Mouse (Mus musculus) stomach, postnatal 0 days (tissue): ENCODE measurements around the gene Galnt10. TPM values are rescaled to one million over a fixed set of nuclear protein-coding genes. Genes with fewer than 3 reads are reported as not detected.

Experiments
- ATAC-seq: fragments of 200-750 bp; cut with Nextera tagmentation; 2 replicates; pipeline ENCODE4 v1.8.0; 2017; ENCODE audit not compliant: low FRiP score, low TSS enrichment
- DNase-seq: peaks from one replicate; pipeline ENCODE4 v3.0.0-alpha.2; 2016; ENCODE audit warnings: low spot score
- H3K27ac ChIP-seq: fragments of 300-500 bp; sonication (generic); replicated peaks from 2 replicates; pipeline ENCODE4 v1.5.1; 2014; ENCODE audit warnings: mild to moderate bottlenecking, control low read depth
- H3K27me3 ChIP-seq: fragments of 300-500 bp; sonication (generic); 2 replicates; pipeline ENCODE4 v1.6.1; 2014; ENCODE audit warnings: low read length; ENCODE audit not compliant: control insufficient read depth, insufficient read depth
- H3K36me3 ChIP-seq: fragments of 300-500 bp; sonication (generic); 2 replicates; pipeline ENCODE4 v1.6.1; 2014; ENCODE audit warnings: low read length, mixed read lengths; ENCODE audit not compliant: control insufficient read depth, insufficient read depth
- H3K4me1 ChIP-seq: fragments of 300-500 bp; sonication (generic); replicated peaks from 2 replicates; pipeline ENCODE4 v1.6.1; 2014; ENCODE audit warnings: antibody characterized with exemption; ENCODE audit not compliant: control insufficient read depth, insufficient read depth
- H3K4me2 ChIP-seq: fragments of 300-500 bp; sonication (generic); replicated peaks from 2 replicates; pipeline ENCODE4 v1.6.1; 2014; ENCODE audit warnings: low read depth, mild to moderate bottlenecking, control low read depth, moderate library complexity
- H3K4me3 ChIP-seq: fragments of 300-500 bp; sonication (generic); 2 replicates; pipeline ENCODE4 v1.5.1; 2014; ENCODE audit warnings: low read depth, low read length, control low read depth
- H3K9ac ChIP-seq: fragments of 300-500 bp; sonication (generic); 2 replicates; pipeline ENCODE4 v1.6.1; 2014; ENCODE audit warnings: mild to moderate bottlenecking, low read length, control low read depth, mixed read lengths
- H3K9me3 ChIP-seq: fragments of 300-500 bp; sonication (generic); 2 replicates; pipeline ENCODE4 v1.6.1; 2016; ENCODE audit warnings: low read length; ENCODE audit not compliant: control insufficient read depth
- CTCF ChIP-seq: IDR thresholded peaks from 2 replicates; pipeline ENCODE4 v1.5.1; 2016; ENCODE audit warnings: antibody characterized with exemption, low read depth, mild to moderate bottlenecking, moderate library complexity
- EP300 ChIP-seq: optimal IDR thresholded peaks from 2 replicates; pipeline ENCODE3; 2016; ENCODE audit warnings: antibody characterized with exemption
- WGBS: fragments of 180-500 bp; shearing (Covaris S2); extraction: QIAGEN DNeasy Blood & Tissue Kit; methylation state at CpG from one replicate; pipeline ENCODE4 v1.1.7; 2014; 5-methylcytosine and 5-hydroxymethylcytosine counted together
- polyA plus RNA-seq: library from polyadenylated mRNA; unstranded; fragments of >200 nt; fragmentation: Nextera tagmentation; extraction: Ambion mirVana; gene quantifications from 2 replicates; pipeline ENCODE4 v1.2.1, GENCODE M21; 2015

Galnt10 gene
- polyA plus RNA-seq, 1 experiment from 2014 or later: 8.8 TPM

DNA sequence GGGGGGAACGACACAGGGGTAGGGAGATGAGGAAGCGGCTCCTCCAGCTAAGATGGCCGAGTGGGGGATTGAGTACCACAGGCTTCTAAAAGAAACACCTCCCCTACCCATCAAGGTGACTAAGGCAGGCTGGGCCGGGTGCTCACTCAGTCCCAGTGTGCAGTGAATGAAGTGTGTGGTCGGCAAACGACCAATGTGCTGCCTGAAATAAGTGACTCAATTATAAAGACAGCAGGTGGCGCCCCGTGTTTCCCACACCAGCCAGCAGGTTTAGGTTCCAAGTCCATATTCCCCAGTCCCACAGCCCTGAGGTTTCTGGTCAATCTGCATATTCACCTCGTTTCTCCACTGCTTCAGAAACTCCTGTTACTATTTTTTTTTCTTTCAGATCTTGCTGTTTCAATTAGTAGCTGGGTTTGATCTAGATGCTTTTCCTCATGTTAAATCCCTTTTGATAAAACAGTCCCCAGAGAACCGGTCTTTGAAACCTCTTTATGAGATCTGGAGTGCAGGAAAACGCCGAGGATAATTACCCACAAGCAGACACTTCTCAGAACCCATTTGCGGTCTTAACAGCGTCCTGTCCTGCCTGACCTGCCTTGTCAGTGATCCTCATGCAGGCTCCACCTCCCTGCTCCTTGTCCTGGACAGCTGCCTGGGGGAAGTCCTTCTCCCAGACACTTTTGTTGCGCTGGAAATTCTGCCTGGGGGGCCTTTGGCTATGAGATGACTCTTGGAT, 27.5 kb upstream of the Galnt10 start:
- DNase-seq (peak; percentile 67), ATAC-seq (0 out of 2 replicates have a peak, but pooled peaks have one; percentile 40)
- Histone ChIP-seq H3K4me2 (no peak overlapping the region), H3K27ac (no peak overlapping the region), H3K27me3 (no peaks in the 10 kb centered on the region), H3K9ac (no peak overlapping the region), H3K36me3 (no peaks in the 10 kb centered on the region), H3K9me3 (no peaks in the 10 kb centered on the region), H3K4me3 (no peak overlapping the region), H3K4me1 (no peaks in the 10 kb centered on the region)
- no peak for TF ChIP-seq EP300
- peak; percentile 75 for TF ChIP-seq CTCF
- 27% methylated on average over 15 of the region's 15 CpGs for WGBS

DNA sequence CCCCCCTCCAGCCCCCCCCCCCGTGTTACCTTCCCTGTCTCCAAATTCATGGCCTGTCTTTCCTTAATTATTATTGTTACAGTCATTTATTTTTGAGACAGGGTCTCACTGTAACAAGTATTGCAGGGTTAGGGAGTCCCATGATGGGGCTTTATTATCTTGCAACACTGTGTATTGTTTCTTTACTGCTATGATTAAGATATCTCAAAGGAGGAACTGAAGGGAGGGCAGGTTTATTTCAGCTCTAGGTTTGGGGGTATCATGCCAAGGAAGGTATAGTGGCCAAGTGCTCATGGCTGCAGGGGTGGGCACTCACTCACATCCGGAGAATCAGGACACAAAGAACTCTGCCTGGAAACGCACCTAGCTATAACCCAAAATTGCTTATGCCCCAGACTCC, 23.8 kb upstream of the Galnt10 start:
- DNase-seq (no peak), ATAC-seq (no peak)
- H3K9ac ChIP-seq: no peak overlapping the region
- WGBS: 84% methylated on average over 3 of the region's 3 CpGs
- no peaks in the 10 kb centered on the region for H3K4me1 ChIP-seq
- no peak overlapping the region for H3K4me2 ChIP-seq
- H3K9me3 ChIP-seq: no peaks in the 10 kb centered on the region
- H3K27ac ChIP-seq: no peak overlapping the region
- no peaks in the 10 kb centered on the region for H3K36me3 ChIP-seq
- no peaks in the 10 kb centered on the region for H3K27me3 ChIP-seq
- H3K4me3 ChIP-seq: no peak overlapping the region
- TF ChIP-seq CTCF (no peak), EP300 (no peak)

DNA sequence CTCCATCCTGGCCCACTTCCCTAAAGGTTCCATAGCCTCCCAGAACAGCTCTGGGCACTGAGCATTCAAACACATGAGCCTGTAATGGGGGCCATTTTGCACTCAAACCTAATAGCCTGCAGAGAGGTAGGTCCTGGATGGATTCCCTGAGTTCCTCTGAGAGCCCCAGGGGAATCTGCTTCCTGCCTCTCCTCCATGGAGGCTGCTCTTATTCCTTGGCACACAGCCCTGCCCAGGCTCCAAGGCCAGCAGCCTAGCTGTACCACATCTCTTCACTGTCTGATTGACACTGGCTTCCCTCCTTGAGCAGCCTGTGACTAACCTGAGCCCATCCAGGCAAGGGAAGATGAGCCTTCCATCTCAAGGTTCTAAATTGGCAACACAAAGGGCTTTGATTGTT, 23.4 kb upstream of the Galnt10 start:
- DNase-seq (no peak), ATAC-seq (no peak)
- H3K4me3 ChIP-seq: no peak overlapping the region
- H3K27me3 ChIP-seq: no peaks in the 10 kb centered on the region
- no peaks in the 10 kb centered on the region for H3K4me1 ChIP-seq
- no peak overlapping the region for H3K4me2 ChIP-seq
- H3K9ac ChIP-seq: no peak overlapping the region
- H3K36me3 ChIP-seq: no peaks in the 10 kb centered on the region
- TF ChIP-seq CTCF (no peak), EP300 (no peak)
- H3K9me3 ChIP-seq: no peaks in the 10 kb centered on the region
- H3K27ac ChIP-seq: no peak overlapping the region

DNA sequence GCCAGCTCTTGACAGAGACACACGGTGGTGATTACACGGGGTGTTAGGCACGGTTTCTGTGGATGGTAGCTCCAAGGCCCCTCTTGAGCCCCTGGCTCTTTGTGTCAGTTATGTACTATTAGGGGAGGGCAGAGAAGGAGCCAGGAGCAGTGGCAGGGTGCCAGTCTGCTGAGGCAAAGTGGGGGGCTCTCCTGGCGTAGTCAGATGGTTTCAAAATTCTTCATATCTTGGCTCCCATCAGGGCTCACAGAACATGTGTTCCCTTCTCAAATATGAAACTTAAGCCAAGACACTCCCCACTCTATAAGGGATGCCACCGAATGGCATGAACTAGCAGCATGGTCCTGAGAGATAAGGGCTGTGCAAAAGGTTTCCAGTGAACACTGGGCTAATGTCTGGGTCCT, 20.8 kb upstream of the Galnt10 start:
- no peak overlapping the region for H3K27ac ChIP-seq
- no peak overlapping the region for H3K9ac ChIP-seq
- no peak overlapping the region for H3K4me3 ChIP-seq
- WGBS: 39% methylated on average over 5 of the region's 5 CpGs
- no peaks in the 10 kb centered on the region for H3K9me3 ChIP-seq
- 0 out of 2 replicates have a peak, but pooled peaks cover 2% of the 10 kb centered on the region for H3K4me1 ChIP-seq
- H3K36me3 ChIP-seq: no peaks in the 10 kb centered on the region
- TF ChIP-seq CTCF (no peak), EP300 (no peak)
- ATAC-seq (no peak), DNase-seq (no peak)
- H3K27me3 ChIP-seq: no peaks in the 10 kb centered on the region
- H3K4me2 ChIP-seq: no peak overlapping the region

DNA sequence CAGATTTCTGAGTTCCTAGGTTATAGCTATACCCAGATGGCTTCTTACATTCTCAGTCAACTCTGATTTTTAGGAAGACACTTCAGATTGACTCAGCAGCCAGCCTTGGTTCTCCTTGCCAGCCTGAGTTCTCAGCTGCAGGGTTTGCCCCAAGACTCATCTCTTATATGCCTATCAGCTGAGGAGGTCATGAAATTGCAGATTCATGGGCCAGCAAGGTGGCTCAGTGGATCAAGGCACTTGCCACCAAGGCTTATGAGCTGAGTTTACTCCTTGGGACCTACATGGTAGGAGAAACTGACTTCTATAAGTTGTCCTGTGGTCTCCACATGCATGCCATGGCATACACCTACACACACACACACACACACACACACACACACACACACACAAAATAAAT, 19.8 kb upstream of the Galnt10 start:
- H3K4me3 ChIP-seq: no peak overlapping the region
- H3K9ac ChIP-seq: no peak overlapping the region
- no peak overlapping the region for H3K4me2 ChIP-seq
- no peak for TF ChIP-seq CTCF
- TF ChIP-seq EP300: no peak
- DNase-seq: no peak
- no peaks in the 10 kb centered on the region for H3K27me3 ChIP-seq
- H3K9me3 ChIP-seq: no peaks in the 10 kb centered on the region
- 0 out of 2 replicates have a peak, but pooled peaks cover 2% of the 10 kb centered on the region for H3K4me1 ChIP-seq
- no peak for ATAC-seq
- H3K27ac ChIP-seq: no peak overlapping the region
- H3K36me3 ChIP-seq: no peaks in the 10 kb centered on the region

DNA sequence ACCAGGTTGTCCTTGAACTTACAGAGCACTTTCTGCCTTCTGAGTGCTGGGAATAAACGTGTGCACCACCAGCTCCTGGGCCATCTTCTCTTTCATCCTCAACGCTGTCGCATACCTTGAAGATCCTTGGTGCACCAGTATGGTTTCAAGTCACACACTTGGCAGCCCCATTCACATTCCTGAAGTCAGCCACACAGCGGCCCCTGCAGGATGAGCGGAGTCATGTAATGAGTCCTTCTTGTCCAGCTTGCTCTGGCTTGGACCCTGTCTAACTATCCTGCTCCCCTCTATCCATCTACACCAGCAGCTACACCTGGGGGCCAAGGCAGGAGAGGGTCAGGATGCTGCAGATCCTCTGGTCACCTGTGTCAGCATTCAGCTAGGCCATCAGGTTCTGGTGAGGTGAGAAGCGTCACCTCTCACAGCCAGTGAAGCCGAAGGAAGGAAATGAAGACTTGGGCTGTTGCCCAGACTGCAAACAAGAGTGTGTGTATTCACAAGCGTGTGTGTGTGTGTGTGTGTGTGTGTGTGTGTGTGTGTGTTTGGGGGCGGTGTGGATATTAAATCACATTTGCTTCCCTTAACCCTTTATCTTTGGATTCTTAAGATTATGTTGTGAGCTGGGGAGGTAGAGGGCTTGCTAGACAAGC, 18.0 kb upstream of the Galnt10 start:
- Histone ChIP-seq H3K27me3 (no peaks in the 10 kb centered on the region), H3K9me3 (no peaks in the 10 kb centered on the region), H3K9ac (no peak overlapping the region), H3K4me1 (0 out of 2 replicates have a peak, but pooled peaks cover 2% of the 10 kb centered on the region), H3K4me2 (no peak overlapping the region), H3K27ac (no peak overlapping the region), H3K4me3 (no peak overlapping the region), H3K36me3 (no peaks in the 10 kb centered on the region)
- TF ChIP-seq CTCF: peak; percentile 72
- TF ChIP-seq EP300: no peak
- WGBS: 37% methylated on average over 9 of the region's 9 CpGs
- ATAC-seq (peak; percentile 79), DNase-seq (peak; percentile 78)
